Mouse (Mus musculus) intestine, embryonic 16.5 days (tissue): Measurements from ENCODE around the gene Pcsk5. TPM values are rescaled to one million over a fixed set of nuclear protein-coding genes. Genes with fewer than 3 reads are reported as not detected.

Experiments used
- ATAC-seq: fragments of 200-750 bp; cut with Nextera tagmentation; 2 replicates; pipeline ENCODE4 v1.8.0; 2017; ENCODE audit warnings: moderate TSS enrichment, moderate library complexity
- H3K27ac ChIP-seq: fragments of 300-500 bp; sonication (generic); 2 replicates; pipeline ENCODE4 v1.5.1; 2014; ENCODE audit warnings: mild to moderate bottlenecking, low read length
- H3K27me3 ChIP-seq: fragments of 300-500 bp; sonication (generic); replicated peaks from 2 replicates; pipeline ENCODE4 v1.6.1; 2014; ENCODE audit warnings: low read length, control low read depth, mixed read lengths; ENCODE audit not compliant: control insufficient read depth, insufficient read depth
- H3K36me3 ChIP-seq: fragments of 300-500 bp; sonication (generic); 2 replicates; pipeline ENCODE4 v1.6.1; 2014; ENCODE audit warnings: low read length, control low read depth; ENCODE audit not compliant: control insufficient read depth, insufficient read depth
- H3K4me1 ChIP-seq: fragments of 300-500 bp; sonication (generic); 2 replicates; pipeline ENCODE4 v1.6.1; 2014; ENCODE audit warnings: low read length, control low read depth, mixed read lengths; ENCODE audit not compliant: control insufficient read depth, insufficient read depth
- H3K4me2 ChIP-seq: fragments of 300-500 bp; sonication (generic); 2 replicates; pipeline ENCODE4 v1.6.1; 2014; ENCODE audit warnings: low read depth, low read length, control low read depth
- H3K4me3 ChIP-seq: fragments of 300-500 bp; sonication (generic); 2 replicates; pipeline ENCODE4 v1.5.1; 2014; ENCODE audit warnings: mild to moderate bottlenecking, low read length
- H3K9ac ChIP-seq: fragments of 300-500 bp; sonication (generic); 2 replicates; pipeline ENCODE4 v1.6.1; 2014; ENCODE audit warnings: low read depth, low read length
- H3K9me3 ChIP-seq: fragments of 300-500 bp; sonication (generic); 2 replicates; pipeline ENCODE4 v1.6.1; 2016; ENCODE audit warnings: low read length, control low read depth; ENCODE audit not compliant: control insufficient read depth
- WGBS: fragments of 180-500 bp; shearing (Covaris S2); extraction: QIAGEN DNeasy Blood & Tissue Kit; methylation state at CpG from one replicate; pipeline ENCODE4 v1.1.7; 2014; 5-methylcytosine and 5-hydroxymethylcytosine counted together
- polyA plus RNA-seq: library from polyadenylated mRNA; unstranded; fragments of >200 nt; fragmentation: Nextera tagmentation; extraction: Ambion mirVana; gene quantifications from 2 replicates; pipeline ENCODE4 v1.2.1, GENCODE M21; 2015

Pcsk5 gene
- polyA plus RNA-seq, 1 experiment from 2014 or later: 30.2 TPM

DNA sequence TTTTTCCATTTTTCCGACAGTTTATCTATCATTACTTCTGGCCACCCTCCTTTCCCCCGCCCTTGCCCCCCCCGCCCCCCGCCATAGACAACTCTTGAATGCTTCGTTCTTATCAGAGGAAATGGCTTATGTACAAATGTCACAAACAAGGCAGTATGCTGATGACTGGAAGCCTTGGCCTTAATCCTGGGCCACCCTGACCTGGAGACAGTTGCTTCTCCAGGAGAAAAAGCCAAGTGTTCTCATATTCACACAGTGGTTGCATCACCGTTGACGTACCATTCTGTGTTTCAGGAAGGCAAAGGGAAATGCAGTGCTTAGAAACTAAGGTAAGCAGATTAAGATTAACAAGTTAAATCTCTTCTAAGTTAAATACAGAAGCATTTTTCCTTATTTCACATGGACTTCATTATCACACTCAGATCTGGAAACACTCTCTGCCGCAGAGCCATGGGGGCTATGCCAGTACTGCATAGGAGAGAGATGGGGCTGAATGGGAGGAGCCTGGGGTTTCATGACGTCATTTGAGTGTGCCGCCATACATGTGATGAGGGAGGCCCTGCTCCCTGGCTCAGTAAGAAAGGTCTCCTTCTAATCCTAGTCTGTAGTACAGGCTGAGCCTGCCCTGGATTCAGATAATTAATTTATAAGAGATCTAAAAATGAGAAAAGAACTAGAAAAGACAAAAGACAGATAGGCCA, 48.7 kb downstream of the Pcsk5 start:
- Histone ChIP-seq H3K9ac (no peak overlapping the region), H3K36me3 (peaks cover 4% of the 10 kb centered on the region; the same call in 1 of the 2 replicates), H3K4me1 (0 out of 2 replicates have a peak, but pooled peaks cover under 1% of the 10 kb centered on the region), H3K4me3 (no peak overlapping the region), H3K27me3 (no peaks in the 10 kb centered on the region), H3K9me3 (no peaks in the 10 kb centered on the region), H3K4me2 (no peak overlapping the region), H3K27ac (no peak overlapping the region)
- WGBS: 75% methylated on average over 10 of the region's 10 CpGs
- no peak for ATAC-seq

DNA sequence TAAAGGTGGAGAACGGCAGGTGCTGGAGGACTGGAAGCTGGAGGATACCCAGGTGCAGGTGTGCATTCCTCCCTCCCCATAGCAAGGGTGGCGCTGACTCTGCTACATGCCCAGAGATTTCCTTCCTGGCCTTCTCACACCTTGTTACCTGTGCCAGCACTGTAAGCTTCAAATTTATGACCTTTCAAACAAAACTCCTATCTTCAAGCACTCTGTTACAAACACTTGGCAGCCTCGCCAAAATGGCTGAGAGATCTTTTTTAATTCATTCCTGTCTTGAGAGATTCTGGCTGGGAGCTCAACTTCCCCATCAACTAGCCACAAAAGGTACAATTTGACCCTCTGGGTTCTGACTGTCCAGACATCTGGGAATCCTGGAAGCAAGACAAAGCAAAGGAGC, 50.7 kb downstream of the Pcsk5 start:
- Histone ChIP-seq H3K9ac (no peak overlapping the region), H3K27me3 (no peaks in the 10 kb centered on the region), H3K36me3 (no peaks in the 10 kb centered on the region), H3K4me2 (no peak overlapping the region), H3K27ac (no peak overlapping the region), H3K9me3 (no peaks in the 10 kb centered on the region), H3K4me1 (0 out of 2 replicates have a peak, but pooled peaks cover 3% of the 10 kb centered on the region), H3K4me3 (no peak overlapping the region)
- WGBS: 70% methylated on average over 3 of the region's 3 CpGs
- no peak for ATAC-seq

DNA sequence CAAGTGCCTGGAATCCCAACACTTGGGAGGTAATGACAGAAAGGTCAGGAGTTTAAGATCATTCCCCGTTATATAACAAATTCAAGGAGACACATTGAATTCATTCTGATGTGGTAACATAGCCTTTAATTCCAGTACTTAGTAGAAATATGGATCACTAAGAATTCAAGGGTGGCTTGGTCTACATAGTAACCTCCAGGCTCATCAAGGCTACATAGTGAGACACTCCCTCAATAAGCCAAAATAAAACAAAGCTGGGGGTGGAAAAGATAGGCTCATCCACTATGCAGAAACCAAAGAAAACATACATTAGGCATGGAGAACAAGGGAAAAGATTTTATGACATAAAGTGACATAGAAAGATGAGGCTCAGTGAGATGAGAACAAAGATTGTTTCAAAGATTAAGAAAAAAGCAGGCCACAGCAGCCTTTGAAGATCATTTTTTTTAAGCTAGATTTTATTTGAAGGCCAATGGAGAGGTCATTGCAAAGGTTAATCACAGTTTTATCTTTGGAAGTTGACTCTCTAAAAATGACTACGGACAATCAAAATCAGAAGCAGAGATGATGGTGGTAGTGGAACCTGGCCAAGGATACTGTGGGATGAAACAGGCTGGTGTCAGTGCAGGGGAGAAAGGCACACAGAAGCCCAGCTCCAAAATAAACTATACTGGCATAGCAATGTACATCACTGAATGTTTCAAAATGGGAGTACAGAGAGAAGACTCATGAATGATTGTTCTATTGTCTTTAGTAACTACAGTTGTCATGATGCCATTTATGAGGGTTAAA, 52.8 kb downstream of the Pcsk5 start:
- no peaks in the 10 kb centered on the region for H3K27me3 ChIP-seq
- H3K9me3 ChIP-seq: no peaks in the 10 kb centered on the region
- H3K36me3 ChIP-seq: no peaks in the 10 kb centered on the region
- ATAC-seq: no peak
- H3K27ac ChIP-seq: no peak overlapping the region
- 74% methylated on average over 2 of the region's 2 CpGs for WGBS
- no peak overlapping the region for H3K4me2 ChIP-seq
- H3K4me1 ChIP-seq: 0 out of 2 replicates have a peak, but pooled peaks cover 7% of the 10 kb centered on the region
- no peak overlapping the region for H3K9ac ChIP-seq
- no peak overlapping the region for H3K4me3 ChIP-seq

DNA sequence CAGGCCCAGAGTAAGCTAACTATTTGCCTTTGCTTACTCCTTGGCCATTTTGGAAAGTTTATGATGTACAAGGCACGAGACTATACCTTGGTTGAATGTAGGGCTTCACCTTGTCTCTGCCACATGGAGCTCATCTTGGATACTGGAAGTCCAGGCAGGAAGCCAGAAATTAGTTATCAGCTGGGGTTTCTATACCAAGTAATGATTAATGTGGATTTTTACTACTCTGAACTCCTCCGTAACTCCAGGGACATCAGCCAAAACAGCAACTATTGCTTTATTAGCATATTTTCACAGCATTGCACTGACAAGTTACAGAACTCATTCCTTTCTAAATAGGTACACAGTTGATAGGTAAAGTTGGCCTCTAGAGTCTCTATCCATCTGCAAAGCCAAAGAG, 54.2 kb downstream of the Pcsk5 start:
- Histone ChIP-seq H3K9me3 (no peaks in the 10 kb centered on the region), H3K27ac (no peak overlapping the region), H3K27me3 (no peaks in the 10 kb centered on the region), H3K36me3 (no peaks in the 10 kb centered on the region), H3K4me3 (no peak overlapping the region), H3K4me2 (no peak overlapping the region), H3K4me1 (0 out of 2 replicates have a peak, but pooled peaks cover 7% of the 10 kb centered on the region), H3K9ac (no peak overlapping the region)
- ATAC-seq: no peak
- 59% methylated on average over 2 of the region's 2 CpGs for WGBS

DNA sequence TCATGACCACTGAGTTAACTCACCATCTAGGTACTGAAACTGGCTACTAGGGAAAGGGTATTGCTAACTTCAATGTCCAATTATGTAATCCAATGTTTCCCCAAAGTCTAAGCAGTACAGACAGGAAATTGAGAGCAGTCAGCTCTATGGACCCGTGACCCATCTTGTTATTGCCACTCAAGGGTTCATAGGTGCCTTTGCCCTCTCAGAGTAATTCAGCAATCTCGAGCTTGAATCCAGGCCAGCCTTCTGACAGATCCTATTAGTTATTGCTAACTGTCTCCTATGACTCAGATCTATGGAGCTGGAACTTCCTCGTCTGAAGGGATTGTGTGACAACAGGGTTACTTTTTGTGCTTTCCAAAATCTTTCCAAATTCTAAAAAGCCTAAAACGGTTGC, 56.1 kb downstream of the Pcsk5 start:
- 62% methylated on average over 4 of the region's 4 CpGs for WGBS

DNA sequence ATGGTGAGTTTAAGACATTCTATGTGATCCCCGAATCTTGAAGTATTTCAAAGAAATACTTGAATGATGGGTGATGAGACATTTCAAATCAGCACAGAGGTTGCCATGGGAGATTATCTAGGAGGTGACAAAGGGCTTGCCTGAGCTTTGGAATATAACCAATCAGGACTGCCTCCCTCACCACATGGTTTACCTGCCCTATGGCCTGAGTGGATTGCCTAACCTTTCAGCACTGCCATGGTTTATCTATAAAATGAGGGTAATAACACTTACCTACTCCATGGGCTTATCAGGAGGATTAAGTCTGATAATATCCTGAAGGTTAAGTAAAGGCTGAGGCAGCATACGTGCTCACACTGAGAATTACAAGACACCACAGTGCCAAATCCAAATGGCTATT, 61.5 kb downstream of the Pcsk5 start:
- Histone ChIP-seq H3K4me3 (no peak overlapping the region), H3K27me3 (no peaks in the 10 kb centered on the region), H3K27ac (peak overlapping the region; percentile 36; the same call in 1 of the 2 replicates), H3K9me3 (no peaks in the 10 kb centered on the region), H3K4me1 (peaks cover 26% of the 10 kb centered on the region), H3K9ac (no peak overlapping the region), H3K4me2 (no peak overlapping the region), H3K36me3 (no peaks in the 10 kb centered on the region)
- ATAC-seq: peak; percentile 97
- WGBS: 53% methylated on average over 2 of the region's 2 CpGs

More for the DNA sequence above, 56.1 kb downstream of the Pcsk5 start:
- Histone ChIP-seq H3K4me2 (no peak overlapping the region), H3K27me3 (no peaks in the 10 kb centered on the region), H3K9me3 (no peaks in the 10 kb centered on the region), H3K9ac (no peak overlapping the region), H3K4me3 (no peak overlapping the region), H3K36me3 (no peaks in the 10 kb centered on the region), H3K4me1 (0 out of 2 replicates have a peak, but pooled peaks cover 7% of the 10 kb centered on the region), H3K27ac (peak overlapping the region; percentile 80; the same call in 1 of the 2 replicates)
- peak; percentile 85 for ATAC-seq

DNA sequence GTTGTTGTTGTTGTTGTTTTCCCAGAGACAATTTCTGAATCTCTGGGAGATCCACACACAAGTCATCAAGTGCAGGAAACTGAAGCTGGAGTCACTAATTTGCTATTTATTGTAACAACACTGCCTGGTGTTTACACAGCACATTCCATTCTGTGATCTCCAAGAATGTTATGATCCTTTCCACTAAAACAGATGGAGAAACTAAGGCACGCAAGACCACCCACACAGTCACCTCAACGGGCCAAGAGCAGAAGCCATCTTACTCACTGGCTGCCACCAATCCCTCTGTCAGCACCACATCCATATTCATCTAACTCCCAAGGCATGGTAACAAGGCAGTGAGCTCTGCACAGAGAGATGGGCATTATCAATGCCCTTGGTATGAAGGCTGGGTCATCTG, 62.3 kb downstream of the Pcsk5 start:
- Histone ChIP-seq H3K36me3 (no peaks in the 10 kb centered on the region), H3K27ac (no peak overlapping the region), H3K4me2 (no peak overlapping the region), H3K9ac (no peak overlapping the region), H3K27me3 (no peaks in the 10 kb centered on the region), H3K9me3 (no peaks in the 10 kb centered on the region), H3K4me1 (peaks cover 25% of the 10 kb centered on the region), H3K4me3 (no peak overlapping the region)
- 35% methylated on average over 2 of the region's 2 CpGs for WGBS
- ATAC-seq: no peak

DNA sequence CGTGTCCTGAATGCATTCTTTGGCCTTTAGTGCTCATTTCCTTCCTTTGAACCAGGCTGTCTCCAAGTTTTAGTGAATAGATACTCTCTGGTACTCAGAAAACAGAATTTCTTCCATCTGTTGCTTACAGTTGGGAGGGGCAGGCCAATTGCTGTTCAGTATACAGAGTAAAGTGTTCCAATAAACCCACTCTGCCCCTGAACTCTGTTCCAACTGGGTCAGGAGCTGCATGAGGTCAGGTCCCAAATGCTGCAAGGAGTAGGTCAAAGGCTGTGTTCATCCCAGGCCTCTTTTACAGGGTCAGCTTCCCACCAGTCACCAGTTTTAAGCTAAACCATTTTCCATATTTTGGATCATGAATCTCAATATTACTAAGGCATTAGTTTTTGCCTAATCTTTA, 63.4 kb downstream of the Pcsk5 start:
- Histone ChIP-seq H3K27ac (no peak overlapping the region), H3K4me1 (peaks cover 23% of the 10 kb centered on the region), H3K9ac (no peak overlapping the region), H3K27me3 (no peaks in the 10 kb centered on the region), H3K4me3 (no peak overlapping the region), H3K4me2 (no peak overlapping the region), H3K9me3 (no peaks in the 10 kb centered on the region), H3K36me3 (no peaks in the 10 kb centered on the region)
- WGBS: 46% methylated on average over 1 of the region's 1 CpGs
- no peak for ATAC-seq

DNA sequence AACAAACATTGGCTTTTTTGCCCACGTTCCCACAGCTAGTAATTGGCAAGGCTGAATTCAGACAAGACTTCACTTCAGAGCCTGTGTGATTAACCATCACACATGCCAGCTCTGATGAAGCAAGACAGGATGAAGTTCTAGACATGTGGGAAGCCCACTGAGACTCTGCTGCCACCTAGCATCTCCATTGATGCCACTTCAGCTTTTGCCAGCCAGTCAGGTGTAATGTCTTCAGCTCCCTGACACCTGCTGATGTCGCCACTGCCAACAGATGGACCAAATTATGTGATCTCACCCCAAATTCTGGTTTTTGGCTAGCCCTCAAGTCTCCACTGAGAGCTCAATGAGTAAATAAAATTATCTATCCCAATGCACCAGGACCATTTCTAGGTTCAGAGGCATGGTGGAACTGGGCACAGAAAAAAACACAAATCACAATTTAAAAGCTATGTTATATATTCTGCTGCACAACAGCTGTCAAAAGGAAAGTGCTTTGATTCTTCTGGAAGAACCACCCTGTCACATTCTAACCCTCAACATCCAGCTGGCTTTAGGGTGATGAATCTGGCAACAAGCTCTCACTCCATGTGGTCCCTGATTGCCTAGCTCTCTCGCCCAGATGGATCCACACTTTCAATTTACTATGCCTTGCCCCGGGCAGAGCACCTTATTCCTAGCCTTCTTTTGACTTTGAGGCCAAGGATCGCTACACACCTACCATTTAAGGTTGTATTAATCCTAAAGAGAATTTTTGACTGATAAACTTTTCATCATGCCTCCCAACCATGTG, 67.6 kb downstream of the Pcsk5 start:
- Histone ChIP-seq H3K4me3 (no peak overlapping the region), H3K4me2 (no peak overlapping the region), H3K27me3 (no peaks in the 10 kb centered on the region), H3K36me3 (no peaks in the 10 kb centered on the region), H3K4me1 (peaks cover 18% of the 10 kb centered on the region), H3K27ac (no peak overlapping the region), H3K9me3 (no peaks in the 10 kb centered on the region), H3K9ac (no peak overlapping the region)
- WGBS: 79% methylated on average over 5 of the region's 5 CpGs
- ATAC-seq: no peak
